Mouse (Mus musculus) embryonic facial prominence, embryonic 12.5 days (tissue): ENCODE measurements around the gene Jaml. TPM values are rescaled to one million over a fixed set of nuclear protein-coding genes. Genes with fewer than 3 reads are reported as not detected.
A peak's percentile ranks its signal among the peaks of the same experiment; 100 is the strongest.

Experiments used
- ATAC-seq: fragments of 200-750 bp; cut with Nextera tagmentation; 2 replicates; pipeline ENCODE4 v1.8.0; 2017; ENCODE audit not compliant: insufficient number of reproducible peaks, insufficient read depth, low FRiP score, low TSS enrichment
- H3K27ac ChIP-seq: fragments of 300-500 bp; sonication (generic); 2 replicates; pipeline ENCODE4 v1.5.1; 2016; ENCODE audit warnings: mild to moderate bottlenecking
- H3K27me3 ChIP-seq: fragments of 300-500 bp; sonication (generic); 2 replicates; pipeline ENCODE4 v1.6.1; 2016; ENCODE audit warnings: mild to moderate bottlenecking, moderate library complexity
- H3K36me3 ChIP-seq: fragments of 300-500 bp; sonication (generic); 2 replicates; pipeline ENCODE4 v1.6.1; 2016; ENCODE audit warnings: mild to moderate bottlenecking
- H3K4me1 ChIP-seq: fragments of 300-500 bp; sonication (generic); 2 replicates; pipeline ENCODE4 v1.6.1; 2016
- H3K4me2 ChIP-seq: fragments of 300-500 bp; sonication (generic); replicated peaks from 2 replicates; pipeline ENCODE4 v1.6.1; 2016; ENCODE audit warnings: mild to moderate bottlenecking, moderate library complexity
- H3K4me3 ChIP-seq: fragments of 300-500 bp; sonication (generic); 2 replicates; pipeline ENCODE4 v1.5.1; 2016; ENCODE audit warnings: mild to moderate bottlenecking
- H3K9ac ChIP-seq: fragments of 300-500 bp; sonication (generic); 2 replicates; pipeline ENCODE4 v1.6.1; 2016; ENCODE audit warnings: mild to moderate bottlenecking, moderate library complexity
- H3K9me3 ChIP-seq: fragments of 300-500 bp; sonication (generic); 2 replicates; pipeline ENCODE4 v1.6.1; 2016; ENCODE audit warnings: mild to moderate bottlenecking, moderate library complexity
- WGBS: fragments of 180-500 bp; shearing (Covaris S2); methylation state at CpG from one replicate; pipeline ENCODE4 v1.1.7; 2016; 5-methylcytosine and 5-hydroxymethylcytosine counted together
- polyA plus RNA-seq: library from polyadenylated mRNA; unstranded; fragments of >200 nt; fragmentation: Nextera tagmentation; extraction: Ambion mirVana; gene quantifications from 2 replicates; pipeline ENCODE4 v1.2.1, GENCODE M21; 2016

Jaml gene
- polyA plus RNA-seq, 1 experiment from 2014 or later: 0.38 TPM

GRCm38 (mm10) chr9:45126941-45127340 lies 48.0 kb downstream of the Jaml start:
- no peak overlapping the region for H3K27ac ChIP-seq
- H3K27me3 ChIP-seq: 0 out of 2 replicates have a peak, but pooled peaks cover 5% of the 10 kb centered on the region
- ATAC-seq: no peak
- no peak overlapping the region for H3K9ac ChIP-seq
- H3K36me3 ChIP-seq: peaks cover 18% of the 10 kb centered on the region
- peaks cover 8% of the 10 kb centered on the region for H3K4me1 ChIP-seq
- H3K4me3 ChIP-seq: no peak overlapping the region
- no peaks in the 10 kb centered on the region for H3K9me3 ChIP-seq
- no peak overlapping the region for H3K4me2 ChIP-seq
- 53% methylated on average over 7 of the region's 7 CpGs for WGBS

- Histone ChIP-seq H3K4me3 (no peak overlapping the region), H3K4me1 (peaks cover 8% of the 10 kb centered on the region), H3K27ac (no peak overlapping the region), H3K9ac (no peak overlapping the region), H3K36me3 (peaks cover 13% of the 10 kb centered on the region), H3K9me3 (no peaks in the 10 kb centered on the region), H3K27me3 (peaks cover 11% of the 10 kb centered on the region), H3K4me2 (no peak overlapping the region)
- 68% methylated on average over 3 of the region's 3 CpGs for WGBS
- no peak for ATAC-seq
Observed at GRCm38 (mm10) chr9:45130119-45130518, 51.1 kb downstream of the Jaml start.

DNA sequence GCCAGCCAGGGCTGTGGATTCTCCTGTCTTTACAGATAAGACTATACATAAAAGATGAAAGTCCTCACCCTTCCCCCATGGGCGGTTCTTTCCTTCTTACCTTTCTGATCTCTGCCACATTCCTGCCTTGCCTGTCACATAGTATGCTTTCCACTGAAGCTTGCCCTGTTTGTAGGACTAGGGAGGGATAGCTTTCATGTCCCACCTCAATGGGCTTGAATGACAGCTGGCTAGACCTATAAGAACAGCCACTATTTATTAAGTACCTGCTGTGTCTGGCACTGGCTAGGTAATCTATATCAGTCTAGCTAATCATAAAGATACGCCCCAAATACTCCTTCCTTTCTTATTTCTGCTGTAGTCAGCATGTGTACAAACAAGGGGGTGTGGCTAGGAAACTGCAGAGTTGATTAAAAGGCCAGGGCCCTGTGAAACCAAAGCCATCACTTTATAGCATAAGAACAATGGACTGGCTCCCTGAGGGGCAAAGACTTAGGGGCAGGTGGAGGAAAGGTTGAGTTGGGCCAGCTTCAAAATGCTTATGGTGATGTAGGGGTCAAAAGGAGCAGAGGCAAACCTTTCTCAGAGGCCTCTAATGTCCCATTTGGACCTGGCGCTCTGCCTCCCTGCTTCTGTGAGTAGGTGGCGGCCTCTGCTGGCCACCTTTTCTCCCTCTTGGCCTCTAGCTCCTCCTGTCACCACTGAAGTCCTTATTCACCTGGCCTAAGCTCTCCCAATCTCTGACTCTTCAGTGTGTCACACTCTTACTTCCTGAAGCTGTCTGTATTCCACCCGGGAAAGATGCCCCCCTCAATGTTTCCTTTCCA lies 54.7 kb downstream of the Jaml start:
- WGBS: 21% methylated on average over 5 of the region's 5 CpGs
- H3K4me1 ChIP-seq: peaks cover 23% of the 10 kb centered on the region

GRCm38 (mm10) chr9:45136442-45137169 lies 57.6 kb downstream of the Jaml start:
- ATAC-seq: no peak
- Histone ChIP-seq H3K9ac (no peak overlapping the region), H3K27me3 (peaks cover 73% of the 10 kb centered on the region), H3K9me3 (no peaks in the 10 kb centered on the region), H3K4me1 (peaks cover 28% of the 10 kb centered on the region), H3K4me2 (no peak overlapping the region), H3K4me3 (no peak overlapping the region), H3K27ac (no peak overlapping the region), H3K36me3 (no peaks in the 10 kb centered on the region)
- WGBS: 10% methylated on average over 7 of the region's 7 CpGs

More for the DNA sequence above, 54.7 kb downstream of the Jaml start:
- no peak for ATAC-seq
- Histone ChIP-seq H3K4me3 (no peak overlapping the region), H3K9me3 (no peaks in the 10 kb centered on the region), H3K27me3 (peaks cover 47% of the 10 kb centered on the region), H3K36me3 (no peaks in the 10 kb centered on the region), H3K4me2 (no peak overlapping the region), H3K9ac (no peak overlapping the region), H3K27ac (no peak overlapping the region)

DNA sequence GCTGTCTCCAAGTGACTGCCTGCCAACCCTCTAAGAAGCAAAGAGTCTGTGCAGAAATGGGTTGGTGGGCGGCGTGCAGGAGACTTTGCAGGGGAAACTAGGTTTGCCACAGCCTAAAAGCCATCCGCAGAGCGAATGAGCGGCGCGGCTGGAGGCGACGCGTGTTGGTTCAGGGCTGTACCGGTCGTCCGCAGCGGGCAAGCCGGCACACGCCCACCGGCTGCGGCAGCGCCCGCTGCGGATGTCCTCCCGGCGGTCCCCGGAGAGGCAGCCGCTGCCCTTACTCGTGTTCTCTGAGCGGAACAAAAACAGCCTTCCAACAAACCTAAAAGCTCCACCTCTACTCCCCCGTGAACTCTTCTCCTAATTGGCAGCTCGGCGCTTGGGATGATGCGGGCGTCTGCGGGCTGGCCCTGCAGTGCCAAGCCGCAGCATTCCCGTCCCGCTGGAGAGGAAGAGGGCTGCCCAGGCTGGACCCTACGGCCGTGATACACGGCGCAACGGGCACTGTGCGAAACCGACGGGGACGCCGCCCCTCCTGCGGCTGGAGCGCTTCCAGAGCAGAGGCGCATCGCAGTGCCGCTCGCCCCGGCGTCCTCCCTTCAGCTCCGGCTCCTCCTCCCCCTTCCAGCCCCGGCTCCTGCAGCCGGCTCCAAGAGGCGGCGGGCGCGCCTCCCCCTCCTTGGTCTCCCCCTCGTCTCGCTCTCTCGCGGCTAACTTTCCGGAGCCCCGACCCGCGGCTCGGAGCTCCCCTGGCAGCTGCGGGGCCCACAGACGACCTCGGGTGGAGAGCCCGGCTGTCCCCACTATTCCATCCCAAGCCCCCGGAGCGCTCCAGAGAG lies 59.4 kb downstream of the Jaml start, which contains the start of gene Scn4b:
Gene Scn4b, plus strand, starts transcription at position 205 of the 842 bp plus-strand sequence.
- H3K27me3 ChIP-seq: peaks cover 91% of the 10 kb centered on the region
- H3K9me3 ChIP-seq: no peaks in the 10 kb centered on the region
- under 1% methylated on average over 76 of the region's 76 CpGs for WGBS
- H3K4me3 ChIP-seq: peak within 1 kb of the TSS; percentile 52
- H3K36me3 ChIP-seq: no peaks in the 10 kb centered on the region
- H3K4me1 ChIP-seq: peaks cover 28% of the 10 kb centered on the region
- peak within 1 kb of the TSS; percentile 95 for H3K4me2 ChIP-seq
- no peak within 1 kb of the TSS for H3K27ac ChIP-seq
- ATAC-seq: no peak
- peak within 1 kb of the TSS; percentile 52 for H3K9ac ChIP-seq

GRCm38 (mm10) chr9:45139082-45139481 lies 60.1 kb downstream of the Jaml start:
- Histone ChIP-seq H3K4me1 (peaks cover 28% of the 10 kb centered on the region), H3K27me3 (peaks cover 98% of the 10 kb centered on the region), H3K36me3 (no peaks in the 10 kb centered on the region), H3K27ac (no peak overlapping the region), H3K4me3 (peak overlapping the region; percentile 52), H3K4me2 (peak overlapping the region; percentile 95), H3K9ac (peak overlapping the region; percentile 52; the same call in 1 of the 2 replicates), H3K9me3 (no peaks in the 10 kb centered on the region)
- WGBS: 4% methylated on average over 7 of the region's 7 CpGs
- no peak for ATAC-seq

GRCm38 (mm10) chr9:45140945-45141344 lies 62.0 kb downstream of the Jaml start:
- WGBS: 40% methylated on average over 7 of the region's 7 CpGs
- Histone ChIP-seq H3K4me2 (no peak overlapping the region), H3K9me3 (no peaks in the 10 kb centered on the region), H3K36me3 (no peaks in the 10 kb centered on the region), H3K4me1 (peaks cover 24% of the 10 kb centered on the region; the same call in 1 of the 2 replicates), H3K27me3 (peaks cover 100% of the 10 kb centered on the region), H3K4me3 (no peak overlapping the region), H3K27ac (no peak overlapping the region), H3K9ac (no peak overlapping the region)
- ATAC-seq: no peak

DNA sequence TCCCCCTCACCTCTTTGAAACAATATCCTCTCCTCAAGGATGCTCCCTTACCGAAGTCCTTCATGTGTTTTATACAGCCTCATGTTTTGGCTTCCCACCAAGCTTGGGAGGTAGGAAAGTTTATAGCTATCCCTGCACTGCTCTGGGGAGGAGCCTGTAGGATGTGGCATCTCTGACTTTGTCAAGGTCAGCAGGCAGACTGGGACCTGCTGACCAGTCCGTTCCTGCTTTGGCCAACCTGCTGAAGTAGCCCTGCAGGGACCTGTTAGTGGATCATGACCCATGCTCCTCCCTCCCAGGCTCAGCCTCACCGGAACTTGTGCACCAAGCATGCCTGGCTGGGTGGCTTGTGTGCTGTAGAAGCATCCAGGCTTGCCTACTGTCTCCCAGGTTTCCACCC lies 63.7 kb downstream of the Jaml start:
- no peak overlapping the region for H3K4me3 ChIP-seq
- H3K9me3 ChIP-seq: no peaks in the 10 kb centered on the region
- H3K4me2 ChIP-seq: no peak overlapping the region
- WGBS: 46% methylated on average over 3 of the region's 3 CpGs
- no peak overlapping the region for H3K27ac ChIP-seq
- no peak overlapping the region for H3K9ac ChIP-seq
- peaks cover 17% of the 10 kb centered on the region; the same call in 1 of the 2 replicates for H3K4me1 ChIP-seq
- no peaks in the 10 kb centered on the region for H3K36me3 ChIP-seq
- peaks cover 97% of the 10 kb centered on the region for H3K27me3 ChIP-seq
- ATAC-seq: no peak

- H3K27ac ChIP-seq: no peak overlapping the region
- 3% methylated on average over 27 of the region's 27 CpGs for WGBS
Observed at GRCm38 (mm10) chr9:45145533-45146266, 66.7 kb downstream of the Jaml start.

GRCm38 (mm10) chr9:45146267-45146597 lies 67.2 kb downstream of the Jaml start:
- Histone ChIP-seq H3K4me3 (peak overlapping the region; percentile 35), H3K9ac (peak overlapping the region; percentile 19; the same call in 1 of the 2 replicates), H3K27ac (no peak overlapping the region), H3K4me1 (0 out of 2 replicates have a peak, but pooled peaks cover 6% of the 10 kb centered on the region), H3K36me3 (no peaks in the 10 kb centered on the region), H3K27me3 (peaks cover 81% of the 10 kb centered on the region), H3K9me3 (no peaks in the 10 kb centered on the region), H3K4me2 (peak overlapping the region; percentile 65)
- WGBS: under 1% methylated on average over 5 of the region's 5 CpGs
- ATAC-seq: no peak

More at GRCm38 (mm10) chr9:45145533-45146266, 66.7 kb downstream of the Jaml start:
- Histone ChIP-seq H3K27me3 (peaks cover 86% of the 10 kb centered on the region), H3K9me3 (no peaks in the 10 kb centered on the region), H3K4me1 (0 out of 2 replicates have a peak, but pooled peaks cover 6% of the 10 kb centered on the region), H3K36me3 (no peaks in the 10 kb centered on the region), H3K9ac (peak overlapping the region; percentile 19; the same call in 1 of the 2 replicates), H3K4me2 (peak overlapping the region; percentile 65), H3K4me3 (peak overlapping the region; percentile 35)
- no peak for ATAC-seq
